Mouse (Mus musculus) colon, adult 2 months (tissue): ENCODE results near the gene Exosc10. TPM values are rescaled to one million over a fixed set of nuclear protein-coding genes. Genes with fewer than 3 reads are reported as not detected.

Source experiments
- polyA plus RNA-seq: library from polyadenylated mRNA; depleted of rRNA; stranded (reverse); fragments of >200 nt; gene quantifications from 2 replicates; pipeline ENCODE4 v1.2.3, GENCODE M21; 2012; rRNA removed

The Exosc10 gene
- 16.6 and 20.7 TPM in 2 replicates for polyA plus RNA-seq

GRCm38 (mm10) chr4:148558297-148559000 lies at the start of gene Exosc10:
Gene Exosc10, plus strand, starts transcription at chr4:148558429.

GRCm38 (mm10) chr4:148591171-148591630 lies 33.0 kb downstream of the Exosc10 start, which contains the start of gene Srm:
Gene Srm, plus strand, starts transcription at chr4:148591503.

DNA sequence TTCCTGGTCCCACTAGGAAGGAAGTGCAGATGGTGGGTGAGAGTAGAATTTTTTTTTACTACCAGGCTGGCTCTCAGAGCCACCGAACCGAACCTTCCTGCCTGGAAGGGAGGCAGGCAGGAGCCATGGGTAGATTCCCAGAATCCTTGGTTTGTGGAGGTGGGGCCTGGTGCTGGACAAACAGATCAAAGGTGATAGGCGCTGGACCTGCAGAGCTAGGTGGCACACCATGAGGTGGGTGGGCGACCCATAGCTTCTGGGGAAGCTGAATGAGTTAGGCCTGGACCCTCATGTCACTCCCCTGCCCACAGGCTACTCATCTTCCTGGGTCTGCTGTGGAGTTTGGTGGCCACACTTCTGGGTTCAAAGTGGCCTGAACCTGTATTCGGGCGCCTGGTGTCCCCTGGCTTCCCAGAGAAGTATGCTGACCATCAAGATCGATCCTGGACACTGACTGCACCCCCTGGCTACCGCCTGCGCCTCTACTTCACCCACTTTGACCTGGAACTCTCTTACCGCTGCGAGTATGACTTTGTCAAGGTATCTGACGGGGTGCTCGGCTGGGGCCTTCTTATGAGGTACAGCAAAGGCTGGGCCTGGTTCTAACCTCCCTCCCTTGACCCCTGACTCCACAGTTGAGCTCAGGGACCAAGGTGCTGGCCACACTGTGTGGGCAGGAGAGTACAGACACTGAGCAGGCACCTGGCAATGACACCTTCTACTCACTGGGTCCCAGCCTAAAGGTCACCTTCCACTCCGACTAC lies 44.3 kb downstream of the Exosc10 start, which contains the start of gene Masp2:
TSS of gene Masp2 (plus strand) at position 198 of the 764 bp plus-strand sequence.

DNA sequence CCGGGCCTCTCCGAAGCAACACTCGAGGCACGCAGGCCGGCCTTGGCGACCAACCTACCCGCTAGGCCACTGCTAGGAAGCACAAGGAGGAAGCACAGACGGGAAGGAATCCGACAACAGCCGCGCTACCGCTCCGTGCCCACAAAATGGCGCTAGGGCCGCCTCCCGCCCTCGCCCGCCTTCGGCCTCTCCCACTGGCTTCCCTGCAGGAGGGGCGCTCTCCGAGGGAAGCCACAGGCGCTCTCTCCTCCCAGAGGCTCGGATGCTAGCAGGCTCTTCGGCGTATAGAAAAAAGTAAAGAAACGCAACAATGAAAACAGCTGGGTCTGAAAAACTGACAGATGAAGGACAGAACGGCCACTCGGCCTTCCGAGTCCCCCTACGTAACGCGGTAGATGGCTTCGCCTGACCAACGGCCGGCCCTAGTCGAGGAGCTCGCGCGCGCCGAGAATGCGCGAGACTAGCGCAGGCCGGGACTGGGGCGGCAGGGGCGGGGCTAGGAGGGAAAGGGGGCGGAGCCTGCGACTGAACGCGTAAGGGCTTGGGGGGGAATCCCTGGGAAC lies 68.5 kb downstream of the Exosc10 start, which contains the start of gene Tardbp:
TSS of gene Tardbp (minus strand) at position 397 of the 563 bp plus-strand sequence.

Other genes starting within 250 kb of the Exosc10 start
- gene Ubiad1, start 113.7 kb upstream of the Exosc10 start, polyA plus RNA-seq = 17.3 and 19.1 TPM in 2 replicates
- gene Mtor, start 109.8 kb upstream of the Exosc10 start, polyA plus RNA-seq = 19.5 and 21.8 TPM in 2 replicates
- 5.7 and 7.2 TPM in 2 replicates for gene Angptl7, start 58.0 kb upstream of the Exosc10 start, polyA plus RNA-seq
- gene Srm, start 33.1 kb downstream of the Exosc10 start, polyA plus RNA-seq = 56.1 and 59.9 TPM in 2 replicates
- 0.58 and 1.9 TPM in 2 replicates for gene Masp2, start 44.1 kb downstream of the Exosc10 start, polyA plus RNA-seq
- gene Tardbp, start 68.6 kb downstream of the Exosc10 start, polyA plus RNA-seq = 24.0 and 30.7 TPM in 2 replicates
- gene Gm572, start 84.9 kb downstream of the Exosc10 start, polyA plus RNA-seq = not detected in 2 replicates
- 63.9 and 68.9 TPM in 2 replicates for gene Casz1, start 246.0 kb downstream of the Exosc10 start, polyA plus RNA-seq